Mouse (Mus musculus) left cerebral cortex, adult 9 months (tissue): Measurements from ENCODE around the gene Celf2.
"Not testable (repeated sequence)": the region's sequence is repeated elsewhere in the genome, so short reads cannot be mapped to it uniquely, and the experiment has no call there.

Source experiments
- DNase-seq, 2 experiments: peaks; one replicate each; pipeline ENCODE4 v3.0.0; 2022; ENCODE audit warnings: low spot score in 2 of 2

Celf2 gene

GRCm38 (mm10) chr2:7267166-7267565 lies 242.2 kb downstream of the Celf2 start:
- DNase-seq, result no peak

GRCm38 (mm10) chr2:7262668-7263067 lies 246.7 kb downstream of the Celf2 start:
- DNase-seq, result not testable (repeated sequence)

GRCm38 (mm10) chr2:7260186-7260585 lies 249.2 kb downstream of the Celf2 start:
- DNase-seq, result no peak

- DNase-seq, result no peak
Measured at GRCm38 (mm10) chr2:7259616-7260015, 249.7 kb downstream of the Celf2 start.

GRCm38 (mm10) chr2:7256023-7256422 lies 253.3 kb downstream of the Celf2 start:
- peak; percentile 75 to 83 for DNase-seq

- DNase-seq, result no peak
Measured at GRCm38 (mm10) chr2:7255386-7255785, 254.0 kb downstream of the Celf2 start.

GRCm38 (mm10) chr2:7250314-7250713 lies 259.0 kb downstream of the Celf2 start:
- no peak for DNase-seq

DNA sequence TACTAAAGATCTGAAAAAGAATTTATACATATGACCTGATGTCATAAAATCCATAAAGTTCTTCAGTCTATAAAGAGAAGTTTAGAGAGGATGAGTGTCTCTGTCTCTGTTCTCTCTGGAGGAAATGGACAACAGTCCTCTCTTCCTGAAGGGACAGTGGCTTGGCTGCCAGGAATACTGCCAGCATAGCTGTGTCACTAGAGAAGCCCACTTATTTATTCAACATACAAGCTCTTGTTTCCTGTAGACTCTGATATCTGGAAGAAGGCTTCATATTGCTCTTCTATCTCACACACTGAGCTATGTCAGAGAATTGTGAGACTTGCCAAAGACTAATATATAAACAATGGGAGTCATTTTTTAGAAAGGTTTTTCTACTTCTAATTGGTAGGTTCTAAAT lies 260.4 kb downstream of the Celf2 start:
- no peak for DNase-seq

DNA sequence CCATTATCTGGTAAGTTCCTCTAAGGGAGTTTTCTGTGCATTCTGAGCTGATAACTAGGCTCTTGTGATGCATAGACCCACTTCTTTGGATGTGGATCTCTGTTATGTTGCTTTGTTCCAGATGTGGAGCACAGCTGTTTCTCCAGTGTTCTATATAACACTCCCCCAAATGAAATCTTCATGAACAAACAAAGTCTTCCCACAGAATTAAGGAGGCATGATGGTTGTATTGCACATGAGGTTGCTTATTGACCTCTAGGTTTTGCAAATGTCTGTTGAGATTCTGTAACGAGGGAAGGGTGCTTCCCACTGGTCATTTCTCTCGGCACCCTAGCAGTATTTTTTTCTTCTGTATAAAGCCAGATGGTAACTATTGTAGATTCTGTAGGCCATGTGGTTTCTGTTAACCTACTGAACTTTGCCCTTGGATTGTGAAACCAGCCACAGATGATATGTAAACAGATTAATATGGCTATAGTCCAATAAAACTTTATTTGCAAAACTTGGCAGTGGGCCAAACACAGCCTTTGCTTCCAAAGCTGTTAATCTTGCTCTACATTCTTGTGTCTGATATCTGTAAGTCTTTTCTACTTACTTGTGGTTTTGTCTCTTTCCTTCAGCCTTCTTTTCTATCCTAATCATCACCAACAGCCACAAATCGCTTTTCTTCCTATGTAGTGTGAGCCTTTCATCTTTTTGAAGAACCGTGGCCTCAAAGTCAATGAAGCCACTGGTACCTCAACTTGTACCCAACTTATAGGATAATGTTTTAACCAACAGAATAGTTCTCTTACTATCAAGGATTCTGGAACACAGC lies 263.2 kb downstream of the Celf2 start:
- no peak for DNase-seq

- no peak for DNase-seq
Measured at GRCm38 (mm10) chr2:7242139-7242538, 267.2 kb downstream of the Celf2 start.

DNA sequence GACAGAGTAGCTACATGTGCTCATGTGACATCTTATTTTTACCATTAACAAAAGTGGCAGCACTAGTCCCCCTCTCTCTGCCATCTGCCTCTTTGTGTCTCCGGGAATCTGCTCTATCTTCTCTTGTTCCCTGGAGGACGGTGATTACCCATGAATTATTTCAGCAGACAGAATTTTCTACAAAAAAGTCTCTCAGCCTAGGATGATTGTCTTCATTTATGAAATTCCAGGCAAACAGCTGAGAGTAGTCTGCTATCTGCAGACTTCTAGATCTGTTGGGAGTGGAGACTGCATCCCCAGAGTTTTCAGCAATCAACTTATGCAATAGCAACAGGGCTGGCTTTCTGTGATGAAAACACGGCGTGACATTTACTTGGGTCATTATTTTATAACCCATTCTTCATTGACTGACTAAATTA lies 267.8 kb downstream of the Celf2 start:
- DNase-seq, result no peak

DNA sequence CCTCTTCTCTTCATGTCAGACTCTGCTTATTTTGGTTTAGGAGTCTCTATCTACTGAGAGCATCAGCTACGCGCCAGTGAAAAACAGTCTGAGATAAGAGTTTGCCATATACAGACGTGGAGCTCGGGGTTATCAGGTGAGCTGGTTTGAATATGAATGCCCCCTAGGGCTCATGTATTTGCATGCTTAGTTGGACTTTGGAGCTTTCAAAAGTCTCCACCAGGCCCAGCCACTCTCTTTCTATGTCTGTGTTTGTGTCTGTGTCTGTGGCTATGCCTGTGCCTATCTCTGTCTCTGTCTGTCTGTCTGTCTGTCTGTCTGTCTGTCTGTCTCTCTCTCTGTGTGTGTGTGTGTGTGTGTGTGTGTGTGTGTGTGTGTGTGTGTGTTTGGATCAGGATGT lies 272.1 kb downstream of the Celf2 start:
- no peak for DNase-seq

- DNase-seq, result no peak
Measured at GRCm38 (mm10) chr2:7236452-7236851, 272.9 kb downstream of the Celf2 start.

DNA sequence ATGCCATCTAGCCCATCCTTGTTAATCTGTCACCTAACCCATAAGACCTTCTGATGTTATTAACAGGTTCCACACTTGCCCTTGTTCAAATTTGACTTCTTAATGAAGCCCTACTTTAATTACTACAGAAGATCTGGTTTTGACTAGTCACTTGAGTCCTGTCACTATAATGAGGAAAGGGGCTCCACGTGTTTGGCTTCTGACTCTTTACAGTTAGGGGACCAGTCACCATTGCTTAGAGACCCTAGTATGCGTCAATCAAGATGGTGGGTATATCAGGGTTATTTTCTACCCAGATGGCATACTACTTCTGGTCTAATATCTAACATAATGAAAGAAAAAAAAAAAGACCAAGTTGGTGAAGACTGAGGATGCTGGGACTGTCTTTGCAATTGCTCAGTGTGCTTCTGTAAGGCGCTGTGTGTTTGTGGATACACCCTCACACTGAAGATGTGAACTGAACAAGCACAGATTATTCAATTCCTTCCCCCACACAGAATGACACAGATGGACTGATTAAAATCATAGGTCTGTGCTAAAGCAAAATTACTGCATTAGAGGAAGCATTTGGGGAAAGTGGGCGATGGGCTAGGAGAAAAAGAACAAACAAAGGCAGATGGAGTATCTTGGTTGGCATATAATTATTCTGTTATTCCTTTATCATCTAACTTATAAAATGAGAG lies 274.2 kb downstream of the Celf2 start:
- peak in 1 of 2 experiments; percentile 65 for DNase-seq

GRCm38 (mm10) chr2:7234587-7234986 lies 274.8 kb downstream of the Celf2 start:
- DNase-seq, result peak in 1 of 2 experiments; percentile 69

- peak in 1 of 2 experiments; percentile 40 for DNase-seq
Measured at GRCm38 (mm10) chr2:7233411-7233810, 276.0 kb downstream of the Celf2 start.

- DNase-seq, result peak in 1 of 2 experiments; percentile 52
Measured at GRCm38 (mm10) chr2:7226785-7227184, 282.6 kb downstream of the Celf2 start.

- DNase-seq, result no peak
Measured at GRCm38 (mm10) chr2:7224346-7225071, 284.9 kb downstream of the Celf2 start.

DNA sequence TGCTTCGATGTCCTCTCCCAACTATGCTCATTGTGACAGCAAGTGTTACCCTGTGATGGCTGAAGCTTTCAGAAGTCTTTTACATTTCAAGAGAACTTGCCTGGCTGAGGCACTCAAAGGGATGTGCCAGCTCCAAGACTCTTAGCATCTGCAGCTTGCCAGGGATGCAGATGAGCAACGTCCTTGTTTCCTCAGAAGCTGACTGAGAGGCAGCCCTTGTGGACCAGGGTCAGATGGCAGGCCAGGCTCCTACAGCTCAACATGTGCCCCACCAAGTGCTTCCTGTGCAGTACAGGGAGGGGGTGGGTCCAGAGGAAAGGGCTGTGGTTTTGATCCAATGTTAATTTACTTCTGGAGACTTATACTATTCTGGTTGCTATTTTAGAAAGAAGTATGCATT lies 285.8 kb downstream of the Celf2 start:
- no peak for DNase-seq

DNA sequence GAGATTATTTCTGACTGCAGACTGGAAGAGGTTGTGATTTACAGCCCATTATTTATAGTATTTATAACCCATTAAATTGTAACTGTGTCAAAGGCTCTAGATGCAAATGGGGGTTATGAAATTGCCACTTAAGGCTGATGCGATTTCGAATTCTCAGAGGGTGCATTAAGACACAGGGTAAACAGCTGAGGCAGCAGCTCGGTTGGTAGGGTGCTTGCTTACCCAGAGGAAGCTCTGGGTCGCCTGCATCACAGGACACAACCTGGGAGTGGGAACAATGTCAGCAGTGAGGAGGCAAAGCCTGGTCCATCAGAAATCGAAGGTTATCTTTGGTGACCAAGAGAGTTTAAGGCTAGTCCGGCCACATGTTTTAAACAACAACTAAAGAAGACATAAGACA lies 286.5 kb downstream of the Celf2 start:
- no peak for DNase-seq

- no peak for DNase-seq
Measured at GRCm38 (mm10) chr2:7221856-7222255, 287.5 kb downstream of the Celf2 start.

GRCm38 (mm10) chr2:7218101-7218500 lies 291.3 kb downstream of the Celf2 start:
- no peak for DNase-seq
